Mouse (Mus musculus) stomach, postnatal 0 days (tissue): ENCODE results near the gene Tgfb1. TPM values are rescaled to one million over a fixed set of nuclear protein-coding genes. Genes with fewer than 3 reads are reported as not detected.

Experiments
- ATAC-seq: fragments of 200-750 bp; cut with Nextera tagmentation; 2 replicates; pipeline ENCODE4 v1.8.0; 2017; ENCODE audit not compliant: low FRiP score, low TSS enrichment
- DNase-seq: peaks from one replicate; pipeline ENCODE4 v3.0.0-alpha.2; 2016; ENCODE audit warnings: low spot score
- H3K27ac ChIP-seq: fragments of 300-500 bp; sonication (generic); replicated peaks from 2 replicates; pipeline ENCODE4 v1.5.1; 2014; ENCODE audit warnings: mild to moderate bottlenecking, control low read depth
- H3K27me3 ChIP-seq: fragments of 300-500 bp; sonication (generic); 2 replicates; pipeline ENCODE4 v1.6.1; 2014; ENCODE audit warnings: low read length; ENCODE audit not compliant: control insufficient read depth, insufficient read depth
- H3K36me3 ChIP-seq: fragments of 300-500 bp; sonication (generic); 2 replicates; pipeline ENCODE4 v1.6.1; 2014; ENCODE audit warnings: low read length, mixed read lengths; ENCODE audit not compliant: control insufficient read depth, insufficient read depth
- H3K4me1 ChIP-seq: fragments of 300-500 bp; sonication (generic); replicated peaks from 2 replicates; pipeline ENCODE4 v1.6.1; 2014; ENCODE audit warnings: antibody characterized with exemption; ENCODE audit not compliant: control insufficient read depth, insufficient read depth
- H3K4me2 ChIP-seq: fragments of 300-500 bp; sonication (generic); replicated peaks from 2 replicates; pipeline ENCODE4 v1.6.1; 2014; ENCODE audit warnings: low read depth, mild to moderate bottlenecking, control low read depth, moderate library complexity
- H3K4me3 ChIP-seq: fragments of 300-500 bp; sonication (generic); 2 replicates; pipeline ENCODE4 v1.5.1; 2014; ENCODE audit warnings: low read depth, low read length, control low read depth
- H3K9ac ChIP-seq: fragments of 300-500 bp; sonication (generic); 2 replicates; pipeline ENCODE4 v1.6.1; 2014; ENCODE audit warnings: mild to moderate bottlenecking, low read length, control low read depth, mixed read lengths
- H3K9me3 ChIP-seq: fragments of 300-500 bp; sonication (generic); 2 replicates; pipeline ENCODE4 v1.6.1; 2016; ENCODE audit warnings: low read length; ENCODE audit not compliant: control insufficient read depth
- CTCF ChIP-seq: IDR thresholded peaks from 2 replicates; pipeline ENCODE4 v1.5.1; 2016; ENCODE audit warnings: antibody characterized with exemption, low read depth, mild to moderate bottlenecking, moderate library complexity
- EP300 ChIP-seq: optimal IDR thresholded peaks from 2 replicates; pipeline ENCODE3; 2016; ENCODE audit warnings: antibody characterized with exemption
- WGBS: fragments of 180-500 bp; shearing (Covaris S2); extraction: QIAGEN DNeasy Blood & Tissue Kit; methylation state at CpG from one replicate; pipeline ENCODE4 v1.1.7; 2014; 5-methylcytosine and 5-hydroxymethylcytosine counted together
- polyA plus RNA-seq: library from polyadenylated mRNA; unstranded; fragments of >200 nt; fragmentation: Nextera tagmentation; extraction: Ambion mirVana; gene quantifications from 2 replicates; pipeline ENCODE4 v1.2.1, GENCODE M21; 2015

Tgfb1 gene
- polyA plus RNA-seq, 1 experiment from 2014 or later: 1.6 TPM

- TF ChIP-seq CTCF (peak; percentile 35), EP300 (no peak)
- no peaks in the 10 kb centered on the region for H3K27me3 ChIP-seq
- DNase-seq: no peak
- no peak overlapping the region for H3K27ac ChIP-seq
- 52% methylated on average over 4 of the region's 4 CpGs for WGBS
- H3K36me3 ChIP-seq: 0 out of 2 replicates have a peak, but pooled peaks cover 5% of the 10 kb centered on the region
- no peaks in the 10 kb centered on the region for H3K9me3 ChIP-seq
- H3K4me1 ChIP-seq: 0 out of 2 replicates have a peak, but pooled peaks cover 3% of the 10 kb centered on the region
- no peak overlapping the region for H3K4me3 ChIP-seq
- ATAC-seq: no peak
- H3K4me2 ChIP-seq: no peak overlapping the region
- no peak overlapping the region for H3K9ac ChIP-seq
Measured at GRCm38 (mm10) chr7:25672442-25672841, 14.4 kb upstream of the Tgfb1 start.

GRCm38 (mm10) chr7:25674297-25674696 lies 12.5 kb upstream of the Tgfb1 start:
- no peak for DNase-seq
- Histone ChIP-seq H3K36me3 (no peaks in the 10 kb centered on the region), H3K4me3 (peak overlapping the region; percentile 28; the same call in 1 of the 2 replicates), H3K9ac (no peak overlapping the region), H3K4me2 (peak overlapping the region; percentile 51; the same call in 1 of the 2 replicates), H3K9me3 (no peaks in the 10 kb centered on the region), H3K4me1 (0 out of 2 replicates have a peak, but pooled peaks cover 3% of the 10 kb centered on the region), H3K27me3 (no peaks in the 10 kb centered on the region), H3K27ac (no peak overlapping the region)
- no peak for ATAC-seq
- TF ChIP-seq EP300 (no peak), CTCF (no peak)
- 25% methylated on average over 9 of the region's 9 CpGs for WGBS

- Histone ChIP-seq H3K27me3 (no peaks in the 10 kb centered on the region), H3K9me3 (no peaks in the 10 kb centered on the region), H3K9ac (peak within 1 kb of the TSS; percentile 45; the same call in 1 of the 2 replicates), H3K4me3 (peak within 1 kb of the TSS; percentile 28), H3K27ac (no peak within 1 kb of the TSS), H3K4me2 (peak within 1 kb of the TSS; percentile 51), H3K4me1 (peaks cover 3% of the 10 kb centered on the region; the same call in 1 of the 2 replicates), H3K36me3 (no peaks in the 10 kb centered on the region)
- ATAC-seq (no peak), DNase-seq (no peak)
- WGBS: 3% methylated on average over 26 of the region's 29 CpGs
- TF ChIP-seq EP300 (no peak), CTCF (no peak)
Measured at GRCm38 (mm10) chr7:25674719-25675300, 12.0 kb upstream of the Tgfb1 start, which contains the start of gene Tmem91. Tmem91 (minus strand) TSS chr7:25675166.

- peaks cover 3% of the 10 kb centered on the region; the same call in 1 of the 2 replicates for H3K4me1 ChIP-seq
- no peak overlapping the region for H3K9ac ChIP-seq
- ATAC-seq: no peak
- H3K4me2 ChIP-seq: no peak overlapping the region
- H3K9me3 ChIP-seq: no peaks in the 10 kb centered on the region
- H3K27ac ChIP-seq: no peak overlapping the region
- H3K4me3 ChIP-seq: no peak overlapping the region
- WGBS: 54% methylated on average over 6 of the region's 6 CpGs
- no peaks in the 10 kb centered on the region for H3K27me3 ChIP-seq
- no peaks in the 10 kb centered on the region for H3K36me3 ChIP-seq
- DNase-seq: no peak
- TF ChIP-seq EP300 (no peak), CTCF (no peak)
Measured at GRCm38 (mm10) chr7:25675405-25675804, 11.4 kb upstream of the Tgfb1 start.

- no peak overlapping the region for H3K4me2 ChIP-seq
- H3K36me3 ChIP-seq: no peaks in the 10 kb centered on the region
Measured at GRCm38 (mm10) chr7:25676085-25676781, 10.6 kb upstream of the Tgfb1 start.

GRCm38 (mm10) chr7:25677013-25677412 lies 9.8 kb upstream of the Tgfb1 start:
- H3K27ac ChIP-seq: no peak overlapping the region
- peaks cover 6% of the 10 kb centered on the region; the same call in 1 of the 2 replicates for H3K4me1 ChIP-seq
- no peaks in the 10 kb centered on the region for H3K27me3 ChIP-seq
- ATAC-seq (no peak), DNase-seq (no peak)
- no peak overlapping the region for H3K4me2 ChIP-seq
- no peaks in the 10 kb centered on the region for H3K9me3 ChIP-seq
- TF ChIP-seq CTCF (no peak), EP300 (no peak)
- no peak overlapping the region for H3K4me3 ChIP-seq
- H3K36me3 ChIP-seq: no peaks in the 10 kb centered on the region
- H3K9ac ChIP-seq: no peak overlapping the region
- 94% methylated on average over 7 of the region's 7 CpGs for WGBS

More at GRCm38 (mm10) chr7:25676085-25676781, 10.6 kb upstream of the Tgfb1 start:
- DNase-seq: peak; percentile 69
- Histone ChIP-seq H3K27me3 (no peaks in the 10 kb centered on the region), H3K9me3 (no peaks in the 10 kb centered on the region), H3K9ac (no peak overlapping the region), H3K4me1 (peaks cover 5% of the 10 kb centered on the region; the same call in 1 of the 2 replicates), H3K4me3 (no peak overlapping the region), H3K27ac (no peak overlapping the region)
- whole genome bisulfite sequencing: 23% methylated on average over 15 of the region's 15 CpGs
- TF ChIP-seq EP300: no peak
- TF ChIP-seq CTCF: no peak
- ATAC-seq: no peak
